25 mouse cellular contexts compared by ENCODE assay signal in genomic region chr14:21458696-21459095, GRCm38 (mm10).
"Had no signal": no experiment of that assay in that cellular context is flagged by ENCODE, and none has a peak within 500 bp of the region (broad histone marks: within the 10 kb centered on the region; RNA-seq: fewer than 3 reads in every experiment).

No protein-coding gene starts in this region.

- H3K4me3 ChIP-seq: heart, adult 2 months; hindbrain, embryonic 10.5 days; hindbrain, embryonic 12.5 days; intestine, embryonic 15.5 days; layer of hippocampus, adult 2 months; left cerebral cortex, adult 2 months; limb, embryonic 13.5 days; limb, embryonic 15.5 days; liver, embryonic 13.5 days; liver, embryonic 15.5 days had no signal

- H3K4me2 ChIP-seq: heart, embryonic 11.5 days; hindbrain, embryonic 12.5 days; hindbrain, embryonic 14.5 days; intestine, embryonic 15.5 days; limb, embryonic 13.5 days; limb, embryonic 15.5 days; liver, embryonic 11.5 days; liver, embryonic 13.5 days; liver, embryonic 15.5 days had no signal

- H3K27me3 ChIP-seq: hindbrain, embryonic 12.5 days; intestine, embryonic 15.5 days; limb, embryonic 13.5 days; limb, embryonic 15.5 days; liver, embryonic 13.5 days; liver, embryonic 15.5 days had no signal

- H3K27ac ChIP-seq: heart, adult 2 months; hindbrain, embryonic 10.5 days; hindbrain, embryonic 12.5 days; hindbrain, embryonic 14.5 days; intestine, embryonic 15.5 days; layer of hippocampus, adult 2 months; left cerebral cortex, adult 2 months; limb, embryonic 13.5 days; limb, embryonic 15.5 days; liver, embryonic 13.5 days; liver, embryonic 15.5 days had no signal

- H3K36me3 ChIP-seq: hindbrain, embryonic 10.5 days; hindbrain, embryonic 12.5 days; intestine, embryonic 15.5 days; limb, embryonic 13.5 days; limb, embryonic 15.5 days; liver, embryonic 13.5 days; liver, embryonic 15.5 days had no signal

- H3K9me3 ChIP-seq: hindbrain, embryonic 10.5 days; hindbrain, embryonic 12.5 days; intestine, embryonic 15.5 days; limb, embryonic 13.5 days; limb, embryonic 15.5 days; liver, embryonic 13.5 days; liver, embryonic 15.5 days had no signal

- DNase-seq: gastrocnemius, postnatal 14 days; gastrocnemius, postnatal 36 days; heart, adult 2 months; heart, postnatal 10 days; heart, postnatal 4 days; kidney, adult 18-20 months; kidney, adult 8-10 months; kidney, postnatal 10 days; kidney, postnatal 25 days; kidney, postnatal 4 days; liver, embryonic 13.5 days had no signal

- H3K4me1 ChIP-seq: hindbrain, embryonic 10.5 days; hindbrain, embryonic 12.5 days; liver, embryonic 13.5 days had no signal

- ATAC-seq: hindbrain, embryonic 16.5 days; inflammation-experienced regulatory T-cells, adult 6 months; intestine, embryonic 15.5 days; intestine, postnatal 0 days had no signal

- H3K9ac ChIP-seq: hindbrain, embryonic 12.5 days; hindbrain, embryonic 14.5 days; intestine, embryonic 15.5 days; limb, embryonic 13.5 days; limb, embryonic 15.5 days; liver, embryonic 13.5 days; liver, embryonic 15.5 days had no signal
